Mouse (Mus musculus) embryonic facial prominence, embryonic 11.5 days (tissue): ENCODE results near the gene Ergic1. TPM values are rescaled to one million over a fixed set of nuclear protein-coding genes. Genes with fewer than 3 reads are reported as not detected.
A peak's percentile ranks its signal among the peaks of the same experiment; 100 is the strongest.

Experiments
- ATAC-seq: fragments of 200-750 bp; cut with Nextera tagmentation; replicated peaks from 2 replicates; pipeline ENCODE4 v1.8.0; 2017; ENCODE audit warnings: low read depth; ENCODE audit not compliant: insufficient number of reproducible peaks, low FRiP score, low TSS enrichment
- DNase-seq: peaks from one replicate; pipeline ENCODE4 v3.0.0-alpha.2; 2015; ENCODE audit warnings: low spot score
- H3K27ac ChIP-seq: fragments of 300-500 bp; sonication (generic); replicated peaks from 2 replicates; pipeline ENCODE4 v1.5.1; 2014; ENCODE audit warnings: mild to moderate bottlenecking, low read depth, low read length, control low read depth
- H3K27me3 ChIP-seq: fragments of 300-500 bp; sonication (generic); 2 replicates; pipeline ENCODE4 v1.6.1; 2014; ENCODE audit warnings: mild to moderate bottlenecking, low read length, moderate library complexity, mixed read lengths; ENCODE audit not compliant: control insufficient read depth, insufficient read depth
- H3K36me3 ChIP-seq: fragments of 300-500 bp; sonication (generic); replicated peaks from 2 replicates; pipeline ENCODE4 v1.6.1; 2014; ENCODE audit warnings: low read depth, mild to moderate bottlenecking, low read length, moderate library complexity, mixed read lengths; ENCODE audit not compliant: control insufficient read depth, insufficient read depth
- H3K4me1 ChIP-seq: fragments of 300-500 bp; sonication (generic); 2 replicates; pipeline ENCODE4 v1.6.1; 2014; ENCODE audit warnings: low read length, mixed read lengths; ENCODE audit not compliant: control insufficient read depth, insufficient read depth
- H3K4me2 ChIP-seq: fragments of 300-500 bp; sonication (generic); 2 replicates; pipeline ENCODE4 v1.6.1; 2014; ENCODE audit warnings: low read depth, mild to moderate bottlenecking, control low read depth, low read length, moderate library complexity
- H3K4me3 ChIP-seq: fragments of 300-500 bp; sonication (generic); 2 replicates; pipeline ENCODE4 v1.5.1; 2014; ENCODE audit warnings: low read depth, low read length, control low read depth
- H3K9ac ChIP-seq: fragments of 300-500 bp; sonication (generic); replicated peaks from 2 replicates; pipeline ENCODE4 v1.6.1; 2014; ENCODE audit warnings: mild to moderate bottlenecking, control low read depth, low read length
- H3K9me3 ChIP-seq: fragments of 300-500 bp; sonication (generic); replicated peaks from 2 replicates; pipeline ENCODE4 v1.6.1; 2016; ENCODE audit warnings: mild to moderate bottlenecking, low read length, inconsistent platforms, mixed read lengths; ENCODE audit not compliant: control insufficient read depth
- WGBS: fragments of 180-500 bp; shearing (Covaris S2); extraction: QIAGEN DNeasy Blood & Tissue Kit; methylation state at CpG from one replicate; pipeline ENCODE4 v1.1.7; 2014; 5-methylcytosine and 5-hydroxymethylcytosine counted together
- polyA plus RNA-seq: library from polyadenylated mRNA; unstranded; fragments of >200 nt; fragmentation: Nextera tagmentation; extraction: Ambion mirVana; gene quantifications from 2 replicates; pipeline ENCODE4 v1.2.1, GENCODE M21; 2014

Ergic1 gene
- polyA plus RNA-seq, 1 experiment from 2014 or later, result 138 TPM

- H3K4me3 ChIP-seq, result no peak overlapping the region
- H3K36me3 ChIP-seq, result peaks cover 12% of the 10 kb centered on the region
- no peak for ATAC-seq
- no peaks in the 10 kb centered on the region for H3K27me3 ChIP-seq
- H3K9ac ChIP-seq, result no peak overlapping the region
- H3K4me1 ChIP-seq, result no peaks in the 10 kb centered on the region
- no peaks in the 10 kb centered on the region for H3K9me3 ChIP-seq
- H3K4me2 ChIP-seq, result no peak overlapping the region
- no peak for DNase-seq
- H3K27ac ChIP-seq, result no peak overlapping the region
- 95% methylated on average over 3 of the region's 3 CpGs for WGBS
Observed at GRCm38 (mm10) chr17:26640286-26640740, 79.0 kb downstream of the Ergic1 start.

- H3K4me1 ChIP-seq, result no peaks in the 10 kb centered on the region
- no peak overlapping the region for H3K9ac ChIP-seq
- no peak overlapping the region for H3K27ac ChIP-seq
- no peak overlapping the region for H3K4me3 ChIP-seq
- 95% methylated on average over 8 of the region's 8 CpGs for WGBS
- DNase-seq (no peak), ATAC-seq (no peak)
- H3K4me2 ChIP-seq, result no peak overlapping the region
- H3K36me3 ChIP-seq, result peaks cover 12% of the 10 kb centered on the region
- no peaks in the 10 kb centered on the region for H3K9me3 ChIP-seq
- no peaks in the 10 kb centered on the region for H3K27me3 ChIP-seq
Observed at GRCm38 (mm10) chr17:26643456-26643855, 82.2 kb downstream of the Ergic1 start.

GRCm38 (mm10) chr17:26643993-26644392 lies 82.7 kb downstream of the Ergic1 start:
- Histone ChIP-seq H3K4me1 (no peaks in the 10 kb centered on the region), H3K27ac (no peak overlapping the region), H3K27me3 (no peaks in the 10 kb centered on the region), H3K9me3 (no peaks in the 10 kb centered on the region), H3K4me3 (no peak overlapping the region), H3K4me2 (no peak overlapping the region), H3K9ac (no peak overlapping the region), H3K36me3 (peaks cover 12% of the 10 kb centered on the region)
- DNase-seq, result no peak
- no peak for ATAC-seq
- WGBS, result 100% methylated on average over 2 of the region's 2 CpGs

- Histone ChIP-seq H3K4me2 (no peak overlapping the region), H3K9ac (no peak overlapping the region)
- WGBS, result 83% methylated on average over 9 of the region's 9 CpGs
Observed at GRCm38 (mm10) chr17:26644509-26645410, 83.5 kb downstream of the Ergic1 start.

GRCm38 (mm10) chr17:26645411-26645854 lies 84.1 kb downstream of the Ergic1 start:
- DNase-seq, result no peak
- 90% methylated on average over 8 of the region's 8 CpGs for WGBS
- Histone ChIP-seq H3K27me3 (no peaks in the 10 kb centered on the region), H3K36me3 (peaks cover 12% of the 10 kb centered on the region), H3K4me3 (no peak overlapping the region), H3K27ac (no peak overlapping the region), H3K9me3 (no peaks in the 10 kb centered on the region), H3K4me2 (no peak overlapping the region), H3K9ac (no peak overlapping the region), H3K4me1 (no peaks in the 10 kb centered on the region)
- no peak for ATAC-seq

More at GRCm38 (mm10) chr17:26644509-26645410, 83.5 kb downstream of the Ergic1 start:
- Histone ChIP-seq H3K27me3 (no peaks in the 10 kb centered on the region), H3K36me3 (peaks cover 12% of the 10 kb centered on the region), H3K27ac (no peak overlapping the region), H3K4me3 (no peak overlapping the region), H3K9me3 (no peaks in the 10 kb centered on the region), H3K4me1 (no peaks in the 10 kb centered on the region)
- DNase-seq (peak; percentile 50), ATAC-seq (peak; percentile 72; the same call in 1 of the 2 replicates)

- Histone ChIP-seq H3K4me2 (no peak overlapping the region), H3K36me3 (peaks cover 3% of the 10 kb centered on the region), H3K27me3 (no peaks in the 10 kb centered on the region), H3K4me3 (no peak overlapping the region), H3K4me1 (no peaks in the 10 kb centered on the region), H3K9ac (no peak overlapping the region; the same call in 1 of the 2 replicates), H3K27ac (no peak overlapping the region), H3K9me3 (no peaks in the 10 kb centered on the region)
- DNase-seq (peak; percentile 17), ATAC-seq (no peak)
- 66% methylated on average over 13 of the region's 13 CpGs for WGBS
Observed at GRCm38 (mm10) chr17:26647283-26647682, 86.0 kb downstream of the Ergic1 start.

GRCm38 (mm10) chr17:26649565-26649964 lies 88.3 kb downstream of the Ergic1 start:
- 86% methylated on average over 4 of the region's 4 CpGs for WGBS
- Histone ChIP-seq H3K27ac (no peak overlapping the region), H3K9ac (no peak overlapping the region), H3K9me3 (no peaks in the 10 kb centered on the region), H3K4me2 (no peak overlapping the region), H3K4me1 (no peaks in the 10 kb centered on the region), H3K27me3 (no peaks in the 10 kb centered on the region), H3K4me3 (no peak overlapping the region), H3K36me3 (peaks cover under 1% of the 10 kb centered on the region)
- DNase-seq (no peak), ATAC-seq (no peak)
